Mouse (Mus musculus) spleen, adult 18-20 months (tissue): Measurements from ENCODE around the gene Ghitm.

ENCODE experiments used
- DNase-seq, 2 experiments: peaks; one replicate each; pipeline ENCODE4 v3.0.0; 2022; ENCODE audit warnings: mixed read lengths in 2 of 2

Ghitm gene

DNA sequence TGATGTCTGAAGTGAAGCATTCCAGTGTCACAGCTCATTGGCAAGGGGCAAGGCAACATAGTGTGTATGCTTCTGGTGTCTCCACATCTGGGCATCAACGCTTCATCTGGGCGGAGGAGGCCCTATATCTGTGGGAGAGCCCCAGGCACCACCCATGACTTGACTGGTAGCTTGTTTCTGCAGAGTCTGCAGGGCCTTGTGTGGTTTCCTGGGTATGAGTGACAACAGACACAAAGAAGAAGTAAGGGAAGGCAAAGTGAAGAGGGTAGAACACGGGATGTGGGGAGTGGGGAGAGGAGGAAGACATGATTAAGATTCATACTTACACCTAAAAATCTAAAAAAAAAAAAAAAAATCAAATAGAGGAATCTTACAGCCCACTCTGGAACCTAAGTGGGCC is 32.6 kb downstream of the Ghitm start:
- no peak for DNase-seq

DNA sequence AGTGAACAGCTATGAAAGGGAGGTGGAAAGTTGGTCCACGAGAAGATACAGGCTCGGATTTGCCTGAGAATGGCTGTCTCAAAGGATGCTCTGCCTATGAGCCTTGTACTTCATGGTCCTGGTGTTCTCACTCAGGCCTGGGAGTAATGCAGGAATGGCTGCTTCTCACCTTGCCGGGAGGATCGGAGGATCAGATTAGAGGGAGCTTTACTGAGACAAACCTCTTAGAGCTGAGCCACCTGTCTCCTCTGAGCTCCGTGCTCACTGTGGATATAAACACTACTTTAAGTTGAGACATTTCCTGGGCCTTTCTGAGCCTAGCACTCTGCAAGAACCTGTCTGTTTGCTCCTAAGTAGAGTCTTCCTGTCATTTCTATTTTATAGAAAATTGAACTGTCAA is 33.5 kb downstream of the Ghitm start:
- no peak for DNase-seq

DNA sequence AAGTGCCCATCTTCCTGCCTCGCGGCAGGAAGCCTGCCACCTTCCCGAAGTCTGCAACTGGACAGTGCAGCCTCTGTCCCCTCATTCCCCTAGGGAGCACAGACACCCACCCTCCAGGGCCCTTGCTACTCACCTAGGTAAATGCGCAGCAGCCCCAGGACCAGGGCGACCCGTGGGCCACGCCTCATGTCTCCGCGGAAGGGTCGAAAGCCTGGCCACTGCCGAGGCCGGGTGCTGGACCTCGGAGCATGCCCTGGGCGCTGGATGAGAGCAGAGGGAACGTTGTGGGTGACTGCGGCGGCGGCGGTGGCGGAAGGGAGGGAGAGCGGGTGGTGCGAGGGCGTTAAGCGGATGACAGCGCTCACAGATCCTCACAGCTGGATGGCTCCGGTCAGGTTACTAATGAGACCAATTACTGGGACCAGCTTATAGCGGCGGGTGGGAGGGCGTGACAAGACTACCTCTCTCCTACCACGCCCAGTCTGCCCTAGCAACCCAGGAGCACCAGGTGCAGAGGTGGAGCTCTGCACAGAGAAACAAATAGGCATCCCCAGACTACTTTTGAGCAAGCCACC is 37.0 kb downstream of the Ghitm start, which contains the start of gene Cdhr1:
Cdhr1 (minus strand) TSS at position 392 of the 575 bp plus-strand sequence.
- DNase-seq, result no peak

DNA sequence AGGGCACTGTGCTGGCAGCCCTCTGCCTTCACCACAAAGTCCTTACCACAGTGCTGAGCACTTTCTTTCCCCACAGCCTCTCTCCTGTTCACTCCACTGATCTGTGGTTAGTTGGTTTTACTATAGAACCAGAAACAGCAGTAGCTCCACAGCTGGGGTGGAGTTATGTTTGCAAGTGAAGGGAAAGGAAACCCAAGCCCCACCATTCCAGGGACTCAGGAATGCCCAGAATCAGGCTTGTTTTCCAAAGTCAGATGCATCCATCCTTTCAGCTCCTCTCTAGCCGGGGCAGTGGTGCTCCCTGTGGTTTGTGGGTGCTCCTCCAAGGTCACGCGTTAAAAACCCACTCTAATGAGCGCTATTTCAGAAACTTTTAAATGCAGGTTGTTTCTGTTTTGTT is 39.5 kb downstream of the Ghitm start:
- DNase-seq, result no peak

DNA sequence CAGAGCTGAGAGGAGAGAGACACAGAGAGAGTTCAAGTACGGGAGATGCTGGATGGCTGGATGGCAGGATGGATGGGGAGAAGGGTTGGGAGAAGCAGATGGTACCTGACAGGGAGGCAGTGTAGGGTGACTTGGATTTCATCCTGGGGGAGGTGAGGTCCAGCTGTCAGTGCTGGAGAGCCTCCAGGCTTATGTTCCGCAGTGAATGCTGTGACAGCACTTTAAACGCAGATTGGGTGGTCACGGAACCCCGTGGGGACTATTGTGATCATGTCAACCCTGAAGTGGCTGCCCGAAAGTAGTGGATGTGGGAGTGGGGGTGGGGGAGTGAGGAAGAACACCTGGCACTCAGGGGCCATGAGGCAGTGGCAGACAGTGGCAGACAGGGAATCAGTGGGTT is 40.6 kb downstream of the Ghitm start:
- no peak for DNase-seq

DNA sequence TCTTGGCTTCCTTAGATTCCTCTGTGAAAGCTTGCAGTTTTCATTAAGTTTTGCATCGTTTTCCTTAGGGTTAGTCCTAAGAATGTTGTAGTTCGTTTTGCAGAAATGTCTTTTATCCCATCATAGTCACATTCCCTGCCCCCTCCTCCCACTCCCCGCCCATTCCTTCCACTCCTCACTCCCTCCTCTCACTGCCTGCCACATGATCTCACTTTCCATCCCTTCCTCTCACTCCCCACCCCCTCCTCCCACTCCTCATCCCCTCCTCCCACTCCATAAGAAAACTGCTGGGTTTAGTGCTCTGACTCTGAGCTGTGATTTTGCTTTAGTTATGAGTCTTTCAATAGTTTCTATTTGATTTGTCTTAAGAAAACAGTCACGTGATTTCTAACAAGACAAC is 51.3 kb downstream of the Ghitm start:
- no peak for DNase-seq

DNA sequence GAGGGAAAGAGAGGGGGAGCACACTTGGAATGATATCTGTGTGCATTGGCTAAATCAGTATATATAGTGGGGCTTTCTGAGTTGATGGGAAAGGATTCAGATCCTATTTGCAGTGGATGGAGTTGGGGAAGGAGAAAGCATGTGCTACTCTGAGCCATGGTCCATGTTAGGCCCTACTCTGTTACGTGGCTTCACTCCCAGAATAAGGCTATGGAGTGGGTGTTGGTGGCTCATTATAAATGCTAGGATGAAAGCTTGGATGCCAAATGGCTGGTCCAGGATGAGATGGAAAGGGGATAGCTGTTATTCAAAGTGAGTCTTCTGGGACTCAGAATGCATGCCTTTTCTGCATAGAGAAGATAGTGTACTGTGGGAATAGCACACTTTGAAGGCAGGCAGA is 54.3 kb downstream of the Ghitm start:
- no peak for DNase-seq
